Mouse (Mus musculus) urinary bladder, postnatal 10 days (tissue): ENCODE data around the gene Mdm2.

Experiments
- DNase-seq: peaks from one replicate; pipeline ENCODE4 v3.0.0; 2022; ENCODE audit warnings: low spot score

Mdm2 gene

GRCm38 (mm10) chr10:117681999-117682857 lies 28.3 kb downstream of the Mdm2 start:
- no peak for DNase-seq

GRCm38 (mm10) chr10:117681543-117681942 lies 29.0 kb downstream of the Mdm2 start:
- DNase-seq, result no peak

GRCm38 (mm10) chr10:117680868-117681513 lies 29.6 kb downstream of the Mdm2 start:
- no peak for DNase-seq

- no peak for DNase-seq
Measured at GRCm38 (mm10) chr10:117679963-117680473, 30.5 kb downstream of the Mdm2 start.

- DNase-seq, result no peak
Measured at GRCm38 (mm10) chr10:117679029-117679686, 31.4 kb downstream of the Mdm2 start.

GRCm38 (mm10) chr10:117678357-117678756 lies 32.2 kb downstream of the Mdm2 start:
- no peak for DNase-seq

GRCm38 (mm10) chr10:117677494-117678236 lies 32.9 kb downstream of the Mdm2 start:
- DNase-seq, result no peak

GRCm38 (mm10) chr10:117676644-117677313 lies 33.8 kb downstream of the Mdm2 start:
- no peak for DNase-seq

GRCm38 (mm10) chr10:117676036-117676643 lies 34.4 kb downstream of the Mdm2 start:
- DNase-seq, result no peak

- DNase-seq, result no peak
Measured at GRCm38 (mm10) chr10:117675096-117676035, 35.2 kb downstream of the Mdm2 start.

GRCm38 (mm10) chr10:117674359-117675019 lies 36.1 kb downstream of the Mdm2 start:
- no peak for DNase-seq

GRCm38 (mm10) chr10:117673913-117674312 lies 36.6 kb downstream of the Mdm2 start:
- DNase-seq, result no peak

- DNase-seq, result no peak
Measured at GRCm38 (mm10) chr10:117672693-117673092, 37.9 kb downstream of the Mdm2 start.

GRCm38 (mm10) chr10:117671930-117672666 lies 38.5 kb downstream of the Mdm2 start:
- no peak for DNase-seq

GRCm38 (mm10) chr10:117671266-117671665 lies 39.3 kb downstream of the Mdm2 start:
- no peak for DNase-seq

GRCm38 (mm10) chr10:117670791-117671190 lies 39.8 kb downstream of the Mdm2 start:
- no peak for DNase-seq

- DNase-seq, result no peak
Measured at GRCm38 (mm10) chr10:117670092-117670491, 40.5 kb downstream of the Mdm2 start.

GRCm38 (mm10) chr10:117669449-117670090 lies 41.0 kb downstream of the Mdm2 start:
- DNase-seq, result no peak
